Mouse (Mus musculus) layer of hippocampus, adult 8-10 months (tissue): ENCODE data around the gene C530008M17Rik. TPM values are rescaled to one million over a fixed set of nuclear protein-coding genes. Genes with fewer than 3 reads are reported as not detected.

Experiments
- DNase-seq, 2 experiments: peaks; one replicate each; pipeline ENCODE4 v3.0.0; 2022; ENCODE audit warnings: low spot score in 2 of 2
- total RNA-seq, 4 experiments: library from RNA; stranded (reverse); gene quantifications; 2 replicates each; pipeline ENCODE4 v1.2.4; 2022

Gene C530008M17Rik
- total RNA-seq, 4 experiments from 2014 or later = 75.9 to 99.3 (median 89.4) TPM

DNA sequence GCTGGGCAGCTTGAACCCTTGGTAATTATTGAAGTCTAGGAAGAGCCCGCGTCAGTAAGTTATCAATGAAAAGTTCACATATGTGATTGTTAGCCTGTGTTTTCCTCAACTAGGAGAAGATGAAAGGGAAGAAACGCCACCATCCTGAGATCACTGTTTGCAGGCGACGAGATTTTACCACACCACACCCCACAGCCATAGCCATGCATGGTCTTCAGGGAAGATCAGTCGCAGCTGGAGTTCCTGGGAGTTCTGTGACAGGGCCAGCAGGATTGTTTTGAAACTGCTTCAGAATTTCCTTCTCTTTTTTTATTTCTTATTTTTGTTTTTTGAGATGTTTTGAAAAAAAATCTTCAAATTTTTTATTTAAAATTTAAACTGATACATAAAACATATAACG is 8.6 kb downstream of the C530008M17Rik start:
- no peak for DNase-seq

- DNase-seq = no peak
Observed at GRCm38 (mm10) chr5:76665421-76665820, 9.1 kb downstream of the C530008M17Rik start.

DNA sequence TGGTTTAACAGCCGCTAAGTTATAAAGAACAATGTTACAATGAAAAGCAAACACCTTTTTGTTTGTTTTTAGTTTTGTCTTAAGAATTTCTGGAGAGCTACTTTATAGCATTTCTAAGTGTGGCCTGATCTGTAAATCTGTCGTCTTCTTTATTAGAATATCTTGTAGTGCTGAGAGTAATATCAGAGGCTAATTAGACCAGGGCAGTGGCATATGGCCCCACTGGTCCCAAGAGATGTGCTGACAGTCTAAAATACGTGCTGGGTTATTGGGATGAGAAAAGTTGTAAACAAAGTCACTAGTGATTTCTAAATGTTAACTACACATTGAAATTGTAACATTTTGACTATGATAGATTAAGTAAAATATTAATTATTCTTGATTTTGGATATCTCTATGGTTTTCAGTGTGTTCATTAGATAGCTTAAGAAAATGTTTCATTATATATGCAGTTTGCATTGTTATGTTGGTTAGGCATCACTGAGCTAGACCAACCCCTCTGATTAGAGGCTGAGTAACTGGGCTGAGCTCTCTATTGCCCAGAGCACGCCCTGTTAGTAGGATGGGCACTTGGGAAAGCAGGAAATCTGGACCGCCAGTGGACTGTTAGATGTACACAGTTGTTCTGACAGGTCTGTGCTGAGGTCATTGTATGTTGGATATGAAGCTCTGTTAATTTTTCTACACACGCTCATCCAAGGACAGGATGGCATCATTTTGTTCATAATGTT is 9.9 kb downstream of the C530008M17Rik start:
- no peak for DNase-seq

DNA sequence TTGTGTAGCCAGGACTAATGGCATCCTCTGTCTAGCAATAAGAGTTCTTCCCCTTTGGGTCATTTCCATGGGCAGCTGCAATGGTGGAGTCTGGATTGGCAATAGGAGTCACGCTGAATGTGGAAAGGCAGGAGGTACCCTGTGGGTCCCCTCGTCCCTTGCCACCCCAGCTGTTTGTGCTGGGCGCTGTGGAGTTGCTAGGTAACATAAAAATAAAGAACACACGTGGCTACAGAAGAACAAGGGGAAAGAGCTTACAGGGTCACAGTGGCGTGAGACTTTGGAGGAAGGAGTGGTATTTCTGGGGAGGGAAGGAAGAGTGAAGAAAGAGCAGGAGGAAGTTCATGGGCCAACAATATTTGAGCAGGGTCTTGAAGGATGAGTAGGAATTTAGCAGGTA is 11.8 kb downstream of the C530008M17Rik start:
- DNase-seq = no peak

DNA sequence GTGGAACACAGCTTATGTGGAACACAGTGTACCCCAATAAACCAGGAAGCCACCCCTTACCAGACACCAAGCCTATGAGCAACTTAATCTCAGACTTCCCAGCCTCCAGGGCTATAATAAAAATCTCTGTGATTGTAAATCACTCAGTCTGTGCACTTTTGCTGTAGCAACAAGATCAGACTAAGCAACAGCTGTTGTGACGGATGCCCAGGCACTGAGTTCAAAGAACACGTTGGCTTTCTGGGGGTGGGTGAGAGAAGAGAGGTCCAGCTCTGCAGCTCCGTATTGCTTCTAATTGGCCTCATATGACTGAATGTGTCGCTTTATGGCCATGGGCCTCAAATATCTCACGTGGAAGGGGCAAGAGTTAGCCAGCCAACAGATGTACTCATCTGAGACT is 12.2 kb downstream of the C530008M17Rik start:
- no peak for DNase-seq

GRCm38 (mm10) chr5:76670183-76670582 is 13.9 kb downstream of the C530008M17Rik start:
- no peak for DNase-seq

- no peak for DNase-seq
Observed at GRCm38 (mm10) chr5:76674022-76674653, 17.8 kb downstream of the C530008M17Rik start.

- no peak for DNase-seq
Observed at GRCm38 (mm10) chr5:76675369-76675768, 19.1 kb downstream of the C530008M17Rik start.

DNA sequence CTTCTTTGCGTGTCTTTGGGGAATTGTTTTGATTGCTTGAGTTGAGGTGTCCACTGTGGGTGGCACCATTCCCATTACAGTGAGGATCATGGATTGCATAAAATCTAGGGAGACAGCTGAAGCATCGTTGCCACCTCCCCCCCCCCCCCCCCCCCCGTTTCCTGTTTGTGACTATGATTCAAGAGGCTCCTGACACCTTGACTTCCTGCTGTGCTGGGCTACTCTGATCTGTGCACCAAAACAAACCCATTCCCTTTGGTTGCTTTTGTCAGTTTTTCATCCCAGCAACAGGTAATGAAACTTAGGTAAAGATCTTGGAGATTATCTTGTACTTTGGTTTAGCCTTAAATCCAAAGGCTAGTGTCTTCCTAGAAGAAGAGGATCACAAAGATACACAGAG is 24.6 kb downstream of the C530008M17Rik start:
- no peak for DNase-seq

GRCm38 (mm10) chr5:76681895-76682656 is 25.8 kb downstream of the C530008M17Rik start:
- DNase-seq = no peak

DNA sequence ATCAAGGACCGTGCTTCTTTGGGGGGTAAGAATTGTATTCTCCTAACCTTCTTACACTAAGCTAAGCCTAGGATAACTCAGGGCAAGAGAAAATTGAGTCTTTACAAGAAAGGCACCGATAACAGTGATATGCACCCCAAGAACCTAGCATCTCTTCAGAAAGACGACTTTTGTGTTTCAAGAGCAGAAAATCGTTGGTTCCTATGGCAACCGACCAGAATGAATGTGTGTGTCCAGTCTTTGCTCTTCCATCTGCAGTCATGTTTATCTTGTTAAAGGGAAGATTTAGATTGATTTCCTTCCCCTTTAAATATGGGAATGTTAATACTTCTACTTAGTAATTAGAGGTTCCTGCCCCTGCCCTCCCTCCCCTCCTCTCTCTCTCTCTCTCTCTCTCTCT is 27.1 kb downstream of the C530008M17Rik start:
- DNase-seq = no peak

DNA sequence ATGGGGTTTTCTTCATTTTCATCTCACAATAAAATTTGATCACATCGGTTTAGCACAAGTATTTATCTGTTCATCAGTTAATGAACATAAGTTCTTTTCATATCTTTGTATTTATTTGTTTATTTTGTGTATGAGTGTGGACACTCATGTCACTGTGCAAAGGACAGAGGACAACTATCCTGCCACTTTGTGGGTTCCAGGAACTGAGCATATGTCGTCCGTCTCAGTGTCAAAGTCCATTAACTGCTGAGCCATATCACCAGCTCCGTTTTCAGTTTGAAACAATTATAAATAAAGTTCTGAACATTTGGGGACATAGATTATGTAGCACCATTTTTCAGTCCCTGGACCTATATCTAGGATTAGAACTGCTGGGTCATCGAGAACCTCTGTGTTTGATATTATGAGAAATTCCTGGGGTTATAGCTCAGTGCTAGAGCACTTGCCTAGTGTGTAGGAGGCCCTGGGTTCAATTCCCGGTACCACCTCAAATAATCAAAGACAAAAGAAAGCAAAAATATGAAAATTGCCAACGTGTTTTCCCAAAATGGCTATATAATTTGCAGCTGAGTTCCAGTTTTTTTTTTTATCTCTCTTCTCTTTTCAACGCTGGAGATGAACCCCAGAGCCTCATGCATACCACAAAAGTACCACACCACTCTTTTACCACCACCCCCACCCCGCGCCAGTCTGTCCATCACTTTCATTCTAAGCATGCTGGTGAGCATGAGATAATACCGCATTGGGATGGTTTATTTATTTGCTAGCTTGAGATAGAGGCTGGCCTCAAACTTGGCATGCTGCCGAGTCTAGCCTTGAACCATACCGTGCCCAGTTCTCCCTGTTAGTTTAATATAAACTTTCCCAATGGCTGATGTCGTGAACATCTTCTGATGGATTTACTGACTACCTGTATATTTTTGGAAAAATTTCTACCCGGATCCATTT is 28.6 kb downstream of the C530008M17Rik start:
- DNase-seq = no peak

- no peak for DNase-seq
Observed at GRCm38 (mm10) chr5:76687961-76688600, 31.8 kb downstream of the C530008M17Rik start.

GRCm38 (mm10) chr5:76688643-76689042 is 32.3 kb downstream of the C530008M17Rik start:
- no peak for DNase-seq

DNA sequence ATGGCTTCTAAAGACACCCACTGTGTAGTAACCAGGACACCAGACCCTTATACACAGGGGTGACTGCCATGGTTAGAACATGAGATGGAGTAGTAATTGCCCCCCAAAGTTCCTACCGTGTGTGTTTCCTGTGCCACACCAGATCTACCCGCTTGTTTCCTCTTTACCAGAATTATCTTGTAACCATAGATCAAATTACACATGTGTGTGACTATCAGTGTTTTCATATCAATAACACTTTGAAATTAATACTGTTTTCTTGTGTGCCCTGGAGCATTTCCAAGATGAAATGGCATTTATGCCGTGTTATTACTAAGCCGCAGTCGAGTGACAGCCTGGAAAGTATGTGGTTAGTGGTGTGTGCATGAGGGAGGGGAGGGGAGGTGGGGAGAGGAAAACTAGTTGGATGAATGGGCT is 33.9 kb downstream of the C530008M17Rik start:
- DNase-seq = no peak

- DNase-seq = no peak
Observed at GRCm38 (mm10) chr5:76691251-76691650, 34.9 kb downstream of the C530008M17Rik start.

GRCm38 (mm10) chr5:76691706-76692424 is 35.6 kb downstream of the C530008M17Rik start:
- DNase-seq = no peak

DNA sequence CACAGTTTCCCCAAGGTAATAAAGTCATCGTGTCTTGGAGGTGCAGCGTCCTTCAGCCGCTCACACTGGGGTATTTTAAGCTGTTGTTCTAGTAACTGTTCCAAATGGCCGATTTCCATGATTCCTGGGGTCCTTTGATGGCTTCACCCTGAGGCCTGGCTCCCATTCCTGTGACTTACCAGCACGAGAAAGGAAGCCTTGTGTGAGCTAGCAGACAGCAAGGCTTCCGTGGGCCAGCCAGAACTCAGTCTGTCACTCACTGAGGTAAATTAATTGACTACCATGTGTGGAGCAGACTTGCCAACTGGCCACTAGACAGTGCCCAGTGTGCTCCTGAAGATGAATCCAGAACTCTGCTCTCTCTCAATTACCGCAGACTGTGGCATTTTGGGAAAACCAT is 41.2 kb downstream of the C530008M17Rik start:
- DNase-seq = no peak

GRCm38 (mm10) chr5:76698187-76698586 is 41.9 kb downstream of the C530008M17Rik start:
- no peak for DNase-seq
